Mouse (Mus musculus): ENCODE data around the gene Cstb. TPM values are rescaled to one million over a fixed set of nuclear protein-coding genes. Genes with fewer than 3 reads are reported as not detected.
"Not testable (repeated sequence)": the region's sequence is repeated elsewhere in the genome, so short reads cannot be mapped to it uniquely, and the experiment has no call there.

The Cstb gene
- polyA plus RNA-seq, 1 experiment = 69.5 TPM

DNA sequence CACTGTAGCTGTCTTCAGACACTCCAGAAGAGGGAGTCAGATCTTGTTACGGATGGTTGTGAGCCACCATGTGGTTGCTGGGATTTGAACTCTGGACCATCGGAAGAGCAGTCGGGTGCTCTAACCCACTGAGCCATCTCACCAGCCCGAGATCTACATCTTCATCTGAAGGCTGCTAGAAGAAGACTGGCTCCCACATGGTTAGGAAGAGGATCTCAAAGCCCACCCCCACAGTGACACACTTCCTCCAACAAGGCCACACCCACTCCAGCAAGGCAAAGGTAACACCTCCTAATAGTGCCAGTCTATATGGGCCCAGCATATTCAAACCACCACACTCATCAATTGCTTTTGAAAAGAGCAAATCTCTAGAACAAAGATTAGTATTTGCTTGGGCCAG is 10.5 kb upstream of the Cstb start:
- not testable (repeated sequence) for DNase-seq (ENCODE audit: extremely low spot score in 1 of 2, low spot score in 1 of 2)

DNA sequence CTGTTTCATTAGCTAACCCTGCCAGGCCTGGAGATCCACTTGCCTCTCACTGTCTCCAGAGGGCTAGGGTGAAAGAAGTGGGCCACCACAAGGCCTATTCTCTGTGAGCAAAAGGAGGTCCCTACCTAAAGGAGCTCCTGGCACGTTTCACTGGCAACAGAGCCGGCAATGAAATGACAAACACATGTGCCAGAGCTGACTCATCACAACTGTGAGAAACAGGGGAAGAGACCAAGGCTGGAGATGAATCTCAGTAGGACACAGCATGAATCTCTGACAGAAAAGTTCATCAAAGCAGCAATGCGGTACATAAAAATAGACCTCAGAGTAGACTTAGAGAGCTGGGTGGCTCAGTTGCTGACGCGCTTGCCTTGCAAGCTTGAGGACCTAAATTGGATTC is 7.6 kb upstream of the Cstb start:
- peak in 1 of 2 experiments; percentile 64 for DNase-seq (ENCODE audit: extremely low spot score in 1 of 2, low spot score in 1 of 2)

DNA sequence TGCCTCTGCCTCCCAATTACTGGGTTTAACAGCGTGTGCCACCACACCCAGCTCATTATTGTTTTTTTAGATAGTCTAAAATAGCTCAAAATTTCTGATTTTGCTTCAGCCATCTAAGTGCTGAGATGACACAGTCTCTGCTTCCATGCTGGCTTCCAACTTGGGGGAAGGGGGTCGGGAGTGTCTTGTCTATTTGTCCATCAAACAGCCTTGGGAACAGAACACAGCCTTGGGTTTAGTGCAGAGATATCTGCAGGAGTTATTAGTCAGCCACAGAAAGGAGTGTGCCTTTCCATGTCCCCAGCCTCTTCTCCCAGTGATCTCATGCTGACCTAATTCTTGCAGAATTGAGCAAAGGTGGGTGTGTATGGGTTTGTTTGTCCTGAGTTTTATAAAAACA is 6.7 kb upstream of the Cstb start:
- no peak for DNase-seq (ENCODE audit: extremely low spot score in 1 of 2, low spot score in 1 of 2)

DNA sequence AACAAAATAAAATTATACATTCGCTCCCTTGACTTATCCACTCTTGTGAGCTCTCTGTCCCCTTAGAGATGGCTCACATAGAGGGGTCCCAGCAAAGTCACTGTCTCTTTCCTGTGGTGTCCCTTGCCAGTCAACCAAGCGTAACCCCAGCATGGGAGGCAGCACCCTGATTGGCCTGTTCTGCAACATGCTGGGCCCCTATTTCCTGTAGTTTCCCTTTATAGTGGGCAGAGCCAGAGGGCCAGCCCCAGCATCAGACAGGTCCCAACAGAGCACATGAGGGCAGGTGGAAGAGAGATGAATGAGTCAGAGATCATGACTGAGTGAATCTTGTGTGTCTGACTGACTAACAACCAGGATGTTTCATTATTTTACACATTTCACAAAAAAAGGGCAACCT is 4.5 kb upstream of the Cstb start:
- DNase-seq (ENCODE audit: extremely low spot score in 1 of 2, low spot score in 1 of 2) = no peak

DNA sequence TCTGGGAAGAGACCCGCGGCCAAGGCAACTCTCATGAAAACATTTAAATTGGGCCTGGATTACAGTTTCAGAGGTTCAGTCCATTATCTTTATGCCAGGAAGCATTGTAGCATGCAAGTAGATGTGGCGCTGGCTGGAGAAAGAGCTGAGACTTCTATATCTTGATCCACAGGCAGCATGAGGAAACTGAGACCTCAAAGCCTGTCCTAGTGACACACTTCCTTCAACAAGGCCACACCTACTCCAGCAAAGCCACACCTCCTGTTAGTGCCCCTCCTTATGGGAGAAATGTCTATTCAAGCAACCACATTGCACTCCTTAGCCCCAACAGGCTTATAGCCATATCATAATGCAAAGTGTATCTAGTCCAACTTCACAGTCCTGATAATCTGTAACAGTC is 2.9 kb upstream of the Cstb start:
- DNase-seq (ENCODE audit: extremely low spot score in 1 of 2, low spot score in 1 of 2) = no peak

DNA sequence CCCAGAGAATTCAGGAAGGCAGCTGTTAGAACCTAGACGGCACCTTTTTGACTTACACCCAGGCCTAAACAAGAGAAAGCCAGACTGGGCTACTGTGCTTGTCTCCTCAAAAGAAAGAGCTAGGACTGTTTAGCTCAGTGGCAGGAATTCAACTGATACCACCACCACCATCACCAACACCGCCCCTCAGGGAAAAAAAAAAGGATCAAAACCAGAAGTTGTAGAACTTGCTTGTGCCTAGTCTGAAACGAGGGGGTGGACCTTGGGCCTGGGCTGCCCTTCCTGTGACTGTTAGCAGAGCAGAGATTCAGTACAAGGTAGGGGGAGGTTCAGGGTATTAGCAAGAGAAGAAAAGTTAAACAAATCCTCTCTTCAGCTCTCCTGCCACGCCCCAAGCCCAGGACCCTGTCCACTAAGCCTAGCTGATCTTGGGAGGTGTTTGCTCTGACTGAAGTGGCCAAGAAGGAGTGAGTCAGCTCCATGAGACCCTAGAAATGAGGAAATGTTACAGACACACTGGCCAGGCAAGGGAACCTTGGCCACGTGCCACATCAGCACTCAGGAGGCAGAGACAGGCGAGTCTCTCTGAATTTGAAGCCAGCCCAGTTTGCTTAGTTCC is 757 bp downstream of the Cstb start:
- DNase-seq (ENCODE audit: extremely low spot score in 1 of 2, low spot score in 1 of 2) = no peak

DNA sequence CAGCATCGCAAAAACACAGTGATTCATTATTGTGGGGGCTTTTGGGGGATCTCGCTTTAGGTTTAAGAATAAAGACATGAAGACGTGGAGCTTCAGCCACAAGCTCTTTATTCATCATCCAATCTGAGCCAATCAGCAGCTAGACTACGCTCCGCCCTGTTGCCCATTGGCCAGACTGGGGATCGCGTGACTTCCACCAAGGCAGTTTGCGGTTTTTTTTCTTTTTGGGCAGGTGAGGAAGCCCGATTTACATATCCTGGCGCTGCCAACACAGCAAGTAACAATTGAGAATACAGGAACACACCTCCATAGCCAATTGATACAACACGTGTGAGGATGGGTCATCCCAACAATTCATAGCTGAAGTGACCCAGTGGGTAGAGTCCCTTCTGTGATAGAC is 2.6 kb downstream of the Cstb start:
- DNase-seq (ENCODE audit: extremely low spot score in 1 of 2, low spot score in 1 of 2) = no peak

DNA sequence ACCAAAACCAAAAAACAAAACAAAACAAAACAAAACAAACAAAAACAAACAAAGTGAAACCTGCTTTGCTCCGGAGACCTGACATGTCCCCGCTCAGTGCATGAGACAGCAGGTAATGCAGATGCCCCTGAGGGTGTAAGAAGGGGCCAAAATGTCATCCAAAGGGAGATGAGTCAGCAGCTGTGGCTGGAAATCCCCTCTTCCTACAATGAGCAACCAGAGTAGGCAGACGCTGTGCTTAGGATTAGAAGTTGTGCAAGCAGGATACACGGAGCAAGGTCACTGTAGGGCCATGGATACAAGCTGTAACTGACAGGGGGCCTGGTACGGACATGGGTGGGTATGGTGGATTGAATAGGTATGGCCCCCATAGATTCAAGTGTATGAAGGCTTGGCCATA is 3.7 kb downstream of the Cstb start:
- no peak for DNase-seq (ENCODE audit: extremely low spot score in 1 of 2, low spot score in 1 of 2)

DNA sequence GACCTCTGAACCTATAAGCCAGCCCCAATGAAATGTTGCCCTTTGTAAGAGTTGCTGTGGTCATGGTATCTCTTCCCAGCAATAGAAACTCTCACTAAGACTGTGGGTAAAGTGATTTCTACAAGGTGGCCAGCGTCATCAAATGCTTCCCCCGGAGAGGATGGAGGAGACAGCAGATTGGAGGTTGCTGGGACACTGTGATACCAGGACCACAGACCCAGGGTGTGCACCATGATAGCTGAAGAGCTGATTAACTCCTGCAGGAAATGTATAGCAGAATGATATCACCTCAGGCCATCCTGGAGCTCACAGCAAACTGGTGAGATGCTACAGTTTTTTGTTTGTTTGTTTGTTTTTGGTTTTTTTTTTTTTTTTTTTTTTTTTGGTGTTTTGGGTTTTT is 4.3 kb downstream of the Cstb start:
- DNase-seq (ENCODE audit: extremely low spot score in 1 of 2, low spot score in 1 of 2) = no peak

DNA sequence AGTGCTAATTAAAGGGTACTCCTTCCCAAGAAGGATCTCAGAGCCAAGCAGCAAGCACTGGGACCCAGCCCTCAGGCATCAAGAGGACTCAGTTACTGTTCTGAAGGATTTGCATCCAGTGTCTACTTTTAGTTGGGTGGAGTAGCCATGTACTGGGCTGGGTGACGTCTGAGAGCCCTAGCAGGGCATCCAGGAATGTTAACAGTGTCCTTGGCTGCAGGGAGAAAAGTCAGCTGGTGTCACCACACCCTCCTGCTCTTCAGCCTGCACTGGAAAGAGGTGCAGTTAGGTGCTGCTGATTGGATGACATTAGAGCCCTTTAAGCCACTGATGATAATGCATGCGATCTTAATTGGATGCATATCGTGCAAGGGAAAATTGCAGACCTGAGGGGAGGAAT is 7.4 kb downstream of the Cstb start:
- DNase-seq (ENCODE audit: extremely low spot score in 1 of 2, low spot score in 1 of 2) = no peak

DNA sequence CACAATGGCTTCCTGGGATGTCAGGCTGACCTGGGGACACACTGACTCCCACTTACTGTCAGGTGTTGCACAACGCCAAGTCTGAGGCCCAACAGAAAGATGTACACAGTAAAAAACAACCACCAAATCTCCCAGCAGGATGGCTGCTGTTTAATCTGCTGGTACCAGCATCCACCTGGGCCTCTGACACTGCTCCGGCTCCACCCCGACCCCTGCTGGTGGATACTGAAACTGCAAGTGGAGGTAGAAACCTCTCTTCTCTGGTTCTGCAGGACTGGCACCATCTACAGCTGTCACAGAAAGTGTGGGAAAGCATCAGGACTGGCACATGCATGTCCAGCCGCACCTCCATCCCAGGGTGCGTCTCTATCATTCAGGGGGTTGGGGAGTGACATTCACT is 12.6 kb downstream of the Cstb start:
- peak; percentile 46 to 91 for DNase-seq (ENCODE audit: extremely low spot score in 1 of 2, low spot score in 1 of 2)

DNA sequence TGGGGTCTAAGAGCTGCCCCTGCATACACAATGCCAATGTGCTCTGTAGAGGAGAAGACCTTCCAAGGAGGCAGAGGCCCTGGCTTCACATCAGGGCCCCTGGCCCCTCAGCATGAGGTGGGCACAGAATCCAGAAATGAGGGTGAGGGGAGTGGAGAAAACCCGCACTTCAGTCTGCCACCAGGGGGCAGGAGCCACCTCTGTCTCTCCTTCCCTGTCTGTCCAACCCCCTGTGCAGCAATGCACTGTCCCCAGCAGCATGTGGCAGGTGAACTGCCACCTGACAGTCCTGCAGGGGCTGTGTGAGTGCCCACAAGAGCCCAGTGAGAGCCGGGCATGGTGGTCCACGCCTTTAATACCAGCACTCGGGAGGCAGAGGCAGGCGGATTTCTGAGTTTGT is 14.1 kb downstream of the Cstb start:
- DNase-seq (ENCODE audit: extremely low spot score in 1 of 2, low spot score in 1 of 2) = no peak

DNA sequence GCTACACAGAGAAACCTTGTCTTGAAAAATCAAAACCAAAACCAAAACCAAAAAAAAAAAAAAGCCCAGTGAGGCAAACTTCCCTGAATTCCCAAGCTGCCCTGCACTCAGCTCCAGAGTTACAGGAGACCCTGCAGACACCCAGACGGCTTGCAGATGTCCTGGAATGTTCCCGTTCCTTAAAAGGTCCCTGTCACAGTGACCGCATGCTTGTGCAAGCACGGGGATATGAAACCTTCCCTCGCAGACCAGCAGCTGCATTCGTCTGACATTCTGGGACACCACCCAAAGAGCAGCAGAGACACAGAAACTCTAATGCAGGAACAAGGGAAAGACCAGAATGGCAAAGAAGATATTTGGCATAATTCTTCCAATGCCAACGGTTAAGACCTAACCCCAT is 14.5 kb downstream of the Cstb start:
- DNase-seq (ENCODE audit: extremely low spot score in 1 of 2, low spot score in 1 of 2) = no peak

DNA sequence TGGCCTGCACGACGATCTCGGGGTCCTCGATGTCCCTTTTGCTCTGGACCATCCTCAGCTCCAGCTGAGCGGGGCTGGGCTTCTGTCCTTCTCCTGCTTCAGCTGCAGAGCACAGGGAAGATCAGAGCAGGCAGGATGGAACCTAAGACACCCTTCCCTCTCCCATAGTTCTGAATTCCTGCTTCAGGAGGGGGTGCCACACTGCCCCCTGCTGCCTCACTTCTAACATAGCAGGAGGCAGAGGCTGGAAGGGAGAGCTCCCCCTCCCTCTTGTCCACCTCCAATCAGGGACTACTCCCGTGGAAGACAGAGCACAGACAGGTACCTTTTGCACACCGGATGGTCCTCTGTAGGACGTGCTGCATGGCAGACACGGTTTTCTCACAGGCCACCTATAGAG is 15.3 kb downstream of the Cstb start:
- peak in 1 of 2 experiments; percentile 53 for DNase-seq (ENCODE audit: extremely low spot score in 1 of 2, low spot score in 1 of 2)

DNA sequence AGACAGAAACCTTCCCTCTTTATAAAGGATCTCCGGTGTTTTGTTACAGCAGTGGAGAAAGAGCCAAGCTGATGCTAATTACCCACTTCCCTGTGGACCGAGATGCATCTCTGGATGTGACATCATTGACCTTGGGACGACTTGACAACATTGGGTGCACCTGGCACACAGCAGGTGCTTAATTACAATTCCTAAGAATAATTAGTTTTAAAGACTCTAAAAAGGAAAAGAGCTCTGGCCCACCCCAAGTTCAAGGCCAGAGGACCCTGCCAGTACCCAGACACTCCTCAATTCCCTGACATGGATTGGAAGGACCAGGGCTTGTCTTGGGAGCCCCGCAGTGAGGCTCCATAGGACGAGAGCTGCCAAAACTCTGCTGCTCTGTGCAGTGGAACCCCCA is 16.1 kb downstream of the Cstb start:
- DNase-seq (ENCODE audit: extremely low spot score in 1 of 2, low spot score in 1 of 2) = no peak

DNA sequence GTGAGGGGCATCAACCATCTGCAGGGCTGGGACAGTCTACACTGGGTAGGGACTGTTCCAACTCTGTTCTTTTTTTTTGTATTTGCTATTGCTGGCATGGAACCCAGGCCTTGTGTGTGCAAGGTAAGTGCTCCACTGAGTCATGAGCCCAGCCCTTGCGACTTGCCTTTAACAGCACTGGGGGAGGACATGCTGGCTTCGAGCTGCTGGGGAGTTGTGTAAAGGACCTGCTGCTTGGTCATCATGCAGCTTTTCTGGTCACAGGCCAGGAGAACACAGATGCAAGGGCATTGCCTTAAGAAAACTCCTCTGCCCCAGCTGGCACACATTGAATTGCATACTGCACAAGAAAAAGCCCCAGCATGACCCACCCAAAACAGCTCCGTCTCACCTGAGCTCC is 16.8 kb downstream of the Cstb start:
- DNase-seq (ENCODE audit: extremely low spot score in 1 of 2, low spot score in 1 of 2) = no peak

DNA sequence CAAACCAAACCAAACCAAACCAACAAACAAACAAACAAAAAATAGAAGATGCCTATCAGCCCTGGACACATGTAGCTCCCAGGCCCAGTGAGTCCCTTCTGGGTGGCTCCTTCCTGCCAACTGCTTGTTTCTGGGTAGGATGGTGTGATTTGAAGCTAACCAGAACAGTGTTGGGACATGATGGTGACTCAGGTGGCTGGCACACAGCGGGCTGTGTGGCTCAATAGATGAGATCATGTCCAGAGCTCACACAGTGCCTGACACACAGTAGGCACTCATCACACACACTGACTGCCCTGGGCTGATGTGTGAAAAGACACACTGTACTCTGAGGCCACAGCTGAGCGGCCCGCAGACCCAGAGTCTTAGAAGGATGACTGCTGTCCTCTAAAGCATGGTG is 20.7 kb downstream of the Cstb start:
- DNase-seq (ENCODE audit: extremely low spot score in 1 of 2, low spot score in 1 of 2) = no peak

DNA sequence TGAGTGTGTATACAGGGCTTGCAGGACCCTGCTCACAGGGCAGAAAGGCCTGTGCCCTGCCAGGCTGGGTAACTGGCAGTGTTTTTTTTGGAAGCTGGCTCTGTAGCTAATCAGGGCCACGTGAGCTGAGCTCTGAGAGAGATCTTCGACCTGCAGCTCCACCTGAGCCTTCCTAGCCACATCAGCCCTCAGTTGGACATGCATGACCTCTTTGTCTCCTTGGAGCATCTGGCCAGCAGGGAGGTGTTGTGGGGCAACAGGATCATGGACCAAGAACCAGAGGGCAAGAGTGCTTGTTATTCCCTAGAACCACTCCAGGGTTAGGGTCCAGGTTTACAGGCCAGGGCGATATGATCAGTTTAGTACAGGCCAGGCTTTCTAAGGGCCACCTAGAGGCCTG is 21.9 kb downstream of the Cstb start:
- no peak for DNase-seq (ENCODE audit: extremely low spot score in 1 of 2, low spot score in 1 of 2)

DNA sequence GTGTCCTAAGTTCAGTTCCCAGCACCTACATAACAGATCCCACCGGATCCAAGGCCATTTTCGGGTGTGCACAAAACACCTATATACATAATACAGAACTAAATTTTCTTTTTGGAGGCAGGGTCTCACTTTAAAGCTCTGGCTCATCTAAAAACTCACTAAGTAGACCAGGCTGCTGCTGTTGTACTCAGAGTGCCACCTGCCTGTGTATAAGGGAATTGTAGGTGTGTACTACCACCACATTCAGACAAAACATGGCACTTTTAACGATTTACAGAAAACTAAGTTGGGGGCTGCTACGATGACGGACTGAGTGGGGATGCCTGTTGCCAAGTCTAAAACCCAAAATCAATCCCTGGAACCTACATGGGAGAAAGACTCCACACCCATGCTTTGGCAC is 25.3 kb downstream of the Cstb start:
- DNase-seq (ENCODE audit: extremely low spot score in 1 of 2, low spot score in 1 of 2) = no peak

DNA sequence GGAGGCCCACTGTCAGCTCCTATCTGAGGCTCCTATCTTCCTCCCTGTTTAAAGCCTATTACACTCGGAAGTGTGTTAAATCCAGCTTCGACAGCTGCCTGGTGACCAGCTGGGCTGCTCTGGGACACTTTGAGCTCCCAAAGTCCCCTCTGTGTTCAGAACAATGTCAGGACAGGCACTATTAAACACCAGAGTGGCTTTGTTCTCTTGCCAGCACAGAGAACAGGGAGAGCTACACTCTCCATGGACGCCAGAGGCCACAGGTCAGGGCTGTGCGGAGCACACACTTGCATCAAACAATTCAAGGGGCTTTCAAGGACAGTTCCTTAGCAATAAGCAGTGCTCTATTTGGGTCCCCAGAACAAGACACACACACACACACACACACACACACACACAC is 27.2 kb downstream of the Cstb start:
- no peak for DNase-seq (ENCODE audit: extremely low spot score in 1 of 2, low spot score in 1 of 2)

DNA sequence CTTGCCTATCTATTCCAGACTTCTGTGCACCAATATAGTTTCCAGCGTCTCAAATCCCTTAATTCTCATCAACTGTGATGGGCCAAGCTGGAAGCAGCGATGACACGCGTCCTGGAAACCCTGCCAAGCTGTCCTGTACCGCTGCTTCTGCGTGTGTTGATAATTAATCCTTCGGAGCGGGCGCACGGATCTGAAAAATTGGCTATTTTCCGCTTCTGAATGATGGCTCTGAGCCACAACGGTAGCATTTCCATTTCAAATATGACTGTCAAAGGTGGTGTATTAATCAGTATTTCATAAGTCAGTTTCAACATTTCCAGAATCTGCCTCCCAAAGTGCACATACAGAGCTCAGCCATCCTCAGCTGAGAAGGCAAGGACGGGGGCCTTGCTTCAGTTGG is 31.2 kb downstream of the Cstb start:
- DNase-seq (ENCODE audit: extremely low spot score in 1 of 2, low spot score in 1 of 2) = peak in 1 of 2 experiments; percentile 27

DNA sequence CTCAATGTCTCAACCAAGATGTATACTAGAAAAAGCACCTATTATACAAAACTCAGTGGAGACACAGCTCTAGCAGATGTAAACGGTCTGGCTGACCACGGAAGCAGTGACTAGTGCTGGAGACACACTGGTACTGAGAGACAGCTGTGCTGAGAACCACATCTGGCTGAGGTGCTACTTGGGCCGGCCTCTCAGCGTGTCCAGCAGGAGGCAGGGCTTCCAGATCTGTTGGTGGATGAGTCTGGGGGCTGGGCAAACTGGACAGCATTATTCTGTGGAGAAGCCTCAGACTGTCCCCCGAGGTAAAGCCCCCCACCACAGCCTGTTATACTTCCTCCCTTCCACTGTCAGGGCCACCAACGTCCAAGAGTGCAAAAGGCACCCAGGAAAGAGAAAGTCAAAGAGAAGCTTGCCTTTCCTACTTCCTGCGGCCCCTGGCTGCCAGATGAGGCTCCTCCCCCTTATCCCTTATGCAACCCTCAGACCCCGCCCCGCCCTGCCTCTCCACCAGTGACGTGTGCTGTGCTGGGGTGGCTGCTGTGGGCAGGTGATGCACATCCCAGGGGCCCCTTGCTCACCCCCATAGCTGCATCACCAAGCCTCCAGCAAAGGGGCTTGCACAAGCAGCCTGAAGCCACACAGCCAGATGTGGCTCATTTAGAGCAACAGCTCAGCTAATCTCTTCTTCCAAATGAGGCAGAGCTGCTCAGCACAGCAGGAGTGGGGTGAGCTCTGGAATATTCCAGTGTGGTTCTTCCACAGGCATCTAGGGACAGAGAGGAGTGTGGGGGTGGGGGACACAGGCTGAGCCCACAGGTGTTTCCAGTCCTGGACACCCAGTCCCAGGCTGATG is 32.3 kb downstream of the Cstb start:
- peak in 1 of 2 experiments; percentile 63 for DNase-seq (ENCODE audit: extremely low spot score in 1 of 2, low spot score in 1 of 2)

Data from frontal cortex, adult 2 months (tissue).